Mouse (Mus musculus) adrenal gland, adult 2 months (tissue): ENCODE results near the gene Mamdc4. TPM values are rescaled to one million over a fixed set of nuclear protein-coding genes. Genes with fewer than 3 reads are reported as not detected.

Source experiments
- DNase-seq: peaks from one replicate; pipeline ENCODE4 v3.0.0; 2021
- long read RNA-seq: library from polyadenylated mRNA; stranded (forward); transcript quantifications from one replicate; pipeline ENCODE4 v2.0.0, GENCODE M21; 2021
- polyA plus RNA-seq: library from polyadenylated mRNA; depleted of rRNA; stranded (reverse); fragments of >200 nt; gene quantifications from 2 replicates; pipeline ENCODE4 v1.2.3, GENCODE M21; 2012; rRNA removed
- total RNA-seq, 2 experiments: library from RNA; stranded (reverse); gene quantifications; 2 replicates each; pipeline ENCODE4 v1.2.3; 2021

Mamdc4 gene
- total RNA-seq, result 1 to 10 TPM; 2.3 to 7.4 TPM
- polyA plus RNA-seq, result 4.2 and 8.8 TPM in 2 replicates
- long read RNA-seq, result 0 reads

GRCm38 (mm10) chr2:25574579-25575431, at the start of gene Mamdc4, which contains the start of gene Phpt1:
Gene Mamdc4 (minus strand): TSS chr2:25574845.
Gene Phpt1 (minus strand): TSS chr2:25575224.
- DNase-seq, result peak; percentile 98

- DNase-seq, result peak; percentile 97
These were observed 46.9 kb upstream of the Mamdc4 start, which contains the start of gene Tmem141 for GRCm38 (mm10) chr2:25621229-25622200. Gene Tmem141 (minus strand): TSS chr2:25622005.

- DNase-seq, result no peak
These were observed 46.2 kb upstream of the Mamdc4 start for GRCm38 (mm10) chr2:25620852-25621228.

GRCm38 (mm10) chr2:25620386-25620785, 45.7 kb upstream of the Mamdc4 start:
- no peak for DNase-seq

GRCm38 (mm10) chr2:25617578-25617977, 42.9 kb upstream of the Mamdc4 start, which contains the start of gene Ccdc183:
Gene Ccdc183 (minus strand): TSS chr2:25617678.
- DNase-seq, result no peak

- no peak for DNase-seq
These were observed 41.8 kb upstream of the Mamdc4 start for GRCm38 (mm10) chr2:25616398-25616797.

- no peak for DNase-seq
These were observed 34.0 kb upstream of the Mamdc4 start for GRCm38 (mm10) chr2:25608671-25609070.

- DNase-seq, result peak; percentile 93
These were observed 33.3 kb upstream of the Mamdc4 start, which contains the start of gene Rabl6 for GRCm38 (mm10) chr2:25607761-25608622. Gene Rabl6 (minus strand): TSS chr2:25608521.

- no peak for DNase-seq
These were observed 27.9 kb upstream of the Mamdc4 start for GRCm38 (mm10) chr2:25602526-25602925.

GRCm38 (mm10) chr2:25600037-25600436, 25.4 kb upstream of the Mamdc4 start:
- DNase-seq, result no peak

GRCm38 (mm10) chr2:25598749-25599148, 24.1 kb upstream of the Mamdc4 start:
- peak; percentile 59 for DNase-seq

- no peak for DNase-seq
These were observed 22.3 kb upstream of the Mamdc4 start for GRCm38 (mm10) chr2:25596765-25597510.

GRCm38 (mm10) chr2:25591863-25592262, 17.2 kb upstream of the Mamdc4 start:
- DNase-seq, result no peak

GRCm38 (mm10) chr2:25588227-25588907, 13.7 kb upstream of the Mamdc4 start:
- DNase-seq, result no peak

- no peak for DNase-seq
These were observed 12.6 kb upstream of the Mamdc4 start for GRCm38 (mm10) chr2:25587290-25587689.

- DNase-seq, result no peak
These were observed 11.0 kb upstream of the Mamdc4 start for GRCm38 (mm10) chr2:25585601-25586000.

- no peak for DNase-seq
These were observed 10.2 kb upstream of the Mamdc4 start for GRCm38 (mm10) chr2:25584856-25585255.

- no peak for DNase-seq
These were observed 9.5 kb upstream of the Mamdc4 start for GRCm38 (mm10) chr2:25584152-25584551.

GRCm38 (mm10) chr2:25583571-25583970, 8.9 kb upstream of the Mamdc4 start:
- no peak for DNase-seq

GRCm38 (mm10) chr2:25583120-25583481, 8.5 kb upstream of the Mamdc4 start:
- DNase-seq, result no peak
